Mouse (Mus musculus) myocyte (in vitro differentiated cells): Measurements from ENCODE around the gene Cdh15.

ENCODE experiments used
- CEBPB ChIP-seq: IDR thresholded peaks from 2 replicates; pipeline ENCODE4 v1.6.1; 2011; ENCODE audit warnings: mild to moderate bottlenecking, moderate library complexity; ENCODE audit not compliant: poor library complexity, insufficient read depth, severe bottlenecking
- E2F4 ChIP-seq: IDR thresholded peaks from one replicate; pipeline ENCODE4 v1.6.1; 2011; ENCODE audit warnings: mild to moderate bottlenecking, control low read depth, moderate library complexity; ENCODE audit not compliant: insufficient read depth
- MAX ChIP-seq: IDR thresholded peaks from one replicate; pipeline ENCODE4 v1.6.1; 2011; ENCODE audit warnings: low read depth, mild to moderate bottlenecking, control low read depth
- POLR2A ChIP-seq: IDR thresholded peaks from one replicate; pipeline ENCODE4 v1.6.1; 2011; ENCODE audit warnings: low read depth, mild to moderate bottlenecking, control low read depth, moderate library complexity; ENCODE audit not compliant: insufficient read length
- POLR2AphosphoS2 ChIP-seq: IDR thresholded peaks from one replicate; pipeline ENCODE4 v1.6.1; 2011; ENCODE audit warnings: low read depth, control low read depth; ENCODE audit not compliant: insufficient read length
- USF1 ChIP-seq: IDR thresholded peaks from one replicate; pipeline ENCODE4 v1.6.1; 2011; ENCODE audit warnings: low read depth, mild to moderate bottlenecking, control low read depth, moderate library complexity

DNA sequence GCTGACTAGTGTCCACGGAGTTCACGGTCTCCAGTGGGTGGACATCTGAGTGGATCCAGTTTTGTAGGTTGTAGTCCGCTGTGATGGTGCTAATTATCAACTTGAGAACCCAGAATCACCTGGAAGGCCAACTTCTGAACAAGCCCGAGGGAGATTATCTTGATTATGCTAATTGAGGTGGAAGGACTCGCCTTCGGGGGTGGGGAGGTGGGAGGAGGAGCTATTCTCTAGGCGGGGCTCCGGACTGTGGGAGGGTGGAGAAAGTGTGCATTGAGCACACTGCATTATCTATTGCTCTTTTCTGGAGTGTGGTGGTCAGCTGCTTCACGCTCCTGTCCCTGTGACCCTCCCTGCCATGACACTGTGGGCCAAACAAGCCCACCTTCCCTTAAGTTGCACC lies 23.9 kb downstream of the Cdh15 start:
- no peak for TF ChIP-seq USF1
- TF ChIP-seq MAX: no peak
- no peak for TF ChIP-seq POLR2A
- TF ChIP-seq POLR2AphosphoS2: no peak
- TF ChIP-seq E2F4: no peak
- TF ChIP-seq CEBPB: no peak
